Mouse (Mus musculus): ENCODE data around the gene Slc25a10.

DNA sequence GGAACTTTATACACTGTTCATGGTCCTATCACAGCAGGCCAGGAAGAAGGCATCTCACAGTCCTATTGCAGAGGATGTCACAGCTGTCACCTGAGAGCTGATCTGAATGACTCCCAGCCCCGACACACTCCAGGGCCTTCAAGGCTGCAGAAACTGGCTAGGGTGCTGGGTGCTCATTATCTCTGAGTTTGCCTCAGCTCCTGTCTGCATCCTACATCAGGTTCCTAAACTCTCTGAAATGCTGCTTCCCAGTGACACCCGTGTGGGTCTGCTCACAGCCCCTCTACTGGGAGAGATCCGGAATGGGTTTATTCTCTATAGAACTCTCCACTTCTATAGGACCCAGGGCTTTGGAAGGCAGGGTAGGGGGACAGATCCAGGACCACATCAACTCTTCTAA lies 56.6 kb downstream of the Slc25a10 start:
- TF ChIP-seq POLR2A (IDR thresholded peaks at IDR 0.05; ENCODE audit: borderline replicate concordance, extremely low read depth, low read depth, low read length): no peak
- TF ChIP-seq CTCF (IDR thresholded peaks at IDR 0.05; ENCODE audit: insufficient read depth, low read length): no peak

Data from lung, adult 2 months (tissue).